Mouse (Mus musculus) hindbrain, postnatal 0 days (tissue): ENCODE measurements at regions not wholly inside any gene's neighbourhood (a gene's known extent, or its start where the extent isn't known, plus 50 kb on each side); places are given as distances from the start of the nearest gene placed in this dataset.

Source experiments
- ATAC-seq: fragments of 200-750 bp; cut with Nextera tagmentation; 2 replicates; pipeline ENCODE4 v1.8.0; 2017; ENCODE audit warnings: mild to moderate bottlenecking, moderate TSS enrichment, moderate library complexity
- DNase-seq: peaks from one replicate; pipeline ENCODE4 v3.0.0-alpha.2; 2015; ENCODE audit warnings: low spot score
- H3K27ac ChIP-seq: fragments of 300-500 bp; sonication (generic); 2 replicates; pipeline ENCODE4 v1.5.1; 2014; ENCODE audit warnings: mild to moderate bottlenecking
- H3K27me3 ChIP-seq: fragments of 300-500 bp; sonication (generic); 2 replicates; pipeline ENCODE4 v1.6.1; 2014; ENCODE audit warnings: low read length, mixed read lengths; ENCODE audit not compliant: insufficient read depth
- H3K36me3 ChIP-seq: fragments of 300-500 bp; sonication (generic); 2 replicates; pipeline ENCODE4 v1.6.1; 2014; ENCODE audit warnings: low read length, mixed read lengths; ENCODE audit not compliant: insufficient read depth
- H3K4me1 ChIP-seq: fragments of 300-500 bp; sonication (generic); 2 replicates; pipeline ENCODE4 v1.6.1; 2014; ENCODE audit warnings: antibody characterized with exemption, low read length, mixed read lengths; ENCODE audit not compliant: insufficient read depth
- H3K4me2 ChIP-seq: fragments of 300-500 bp; sonication (generic); 2 replicates; pipeline ENCODE4 v1.6.1; 2014; ENCODE audit warnings: low read depth, mild to moderate bottlenecking, low read length, moderate library complexity, mixed read lengths
- H3K4me3 ChIP-seq: fragments of 300-500 bp; sonication (generic); 2 replicates; pipeline ENCODE4 v1.5.1; 2014; ENCODE audit warnings: low read length
- H3K9ac ChIP-seq: fragments of 300-500 bp; sonication (generic); replicated peaks from 2 replicates; pipeline ENCODE4 v1.6.1; 2014; ENCODE audit warnings: mild to moderate bottlenecking, low read length, moderate library complexity, mixed read lengths
- H3K9me3 ChIP-seq: fragments of 300-500 bp; sonication (generic); 2 replicates; pipeline ENCODE4 v1.6.1; 2016; ENCODE audit warnings: low read length, mixed read lengths
- CTCF ChIP-seq: IDR thresholded peaks from 2 replicates; pipeline ENCODE4 v1.5.1; 2016; ENCODE audit warnings: antibody characterized with exemption, control low read depth, low read depth
- WGBS: fragments of 180-500 bp; shearing (Covaris S2); extraction: QIAGEN DNeasy Blood & Tissue Kit; methylation state at CpG from one replicate; pipeline ENCODE4 v1.1.7; 2014; 5-methylcytosine and 5-hydroxymethylcytosine counted together

- ATAC-seq, result no peak
- peak; percentile 23 for TF ChIP-seq CTCF
- no peak overlapping the region for H3K27ac ChIP-seq
- no peak overlapping the region for H3K4me3 ChIP-seq
- H3K4me1 ChIP-seq, result no peaks in the 10 kb centered on the region
- H3K9me3 ChIP-seq, result no peaks in the 10 kb centered on the region
- no peaks in the 10 kb centered on the region for H3K27me3 ChIP-seq
- no peak overlapping the region for H3K9ac ChIP-seq
- no peak for DNase-seq
- H3K36me3 ChIP-seq, result no peaks in the 10 kb centered on the region
- no peak overlapping the region for H3K4me2 ChIP-seq
- WGBS, result 60% methylated on average over 10 of the region's 10 CpGs
Observed at GRCm38 (mm10) chr2:157676396-157677176, 60.6 kb upstream of the Ctnnbl1 start.

- Histone ChIP-seq H3K4me1 (no peaks in the 10 kb centered on the region), H3K4me3 (no peak overlapping the region), H3K36me3 (no peaks in the 10 kb centered on the region), H3K9ac (no peak overlapping the region), H3K4me2 (no peak overlapping the region), H3K9me3 (no peaks in the 10 kb centered on the region), H3K27ac (no peak overlapping the region), H3K27me3 (no peaks in the 10 kb centered on the region)
- ATAC-seq (peak; percentile 59; the same call in 1 of the 2 replicates), DNase-seq (no peak)
- no peak for TF ChIP-seq CTCF
- 48% methylated on average over 7 of the region's 7 CpGs for WGBS
Observed at GRCm38 (mm10) chr2:157677262-157677661, 59.9 kb upstream of the Ctnnbl1 start.

GRCm38 (mm10) chr2:157681931-157682330 lies 55.3 kb upstream of the Ctnnbl1 start:
- DNase-seq (peak; percentile 31), ATAC-seq (no peak)
- Histone ChIP-seq H3K4me3 (no peak overlapping the region), H3K4me2 (no peak overlapping the region), H3K27ac (no peak overlapping the region), H3K36me3 (no peaks in the 10 kb centered on the region), H3K4me1 (no peaks in the 10 kb centered on the region), H3K9ac (no peak overlapping the region), H3K27me3 (no peaks in the 10 kb centered on the region), H3K9me3 (0 out of 2 replicates have a peak, but pooled peaks cover 2% of the 10 kb centered on the region)
- no peak for TF ChIP-seq CTCF
- 66% methylated on average over 7 of the region's 7 CpGs for whole genome bisulfite sequencing
